Mouse (Mus musculus) lung, adult 2 months (tissue): Measurements from ENCODE around the gene Edrf1. TPM values are rescaled to one million over a fixed set of nuclear protein-coding genes. Genes with fewer than 3 reads are reported as not detected.

Source experiments
- DNase-seq: peaks from one replicate; pipeline ENCODE4 v3.0.0; 2022
- H3K4me1 ChIP-seq: fragments of 200-500 bp; 2 replicates; pipeline ENCODE4 v1.6.1; 2011; ENCODE audit warnings: low read length; ENCODE audit not compliant: control insufficient read depth, insufficient read depth
- H3K4me3 ChIP-seq: fragments of 200-500 bp; replicated peaks from 2 replicates; pipeline ENCODE3; 2011; ENCODE audit warnings: low read depth, mild to moderate bottlenecking, control low read depth, low read length; ENCODE audit errors: extremely low read depth
- CTCF ChIP-seq: fragments of 200-500 bp; IDR thresholded peaks from 2 replicates; pipeline ENCODE4 v1.5.1; 2011; ENCODE audit warnings: mild to moderate bottlenecking, low read length, control low read depth; ENCODE audit not compliant: insufficient read depth
- POLR2A ChIP-seq: fragments of 200-500 bp; IDR thresholded peaks from 2 replicates; pipeline ENCODE4 v1.6.1; 2011; ENCODE audit warnings: low read depth, mild to moderate bottlenecking, control low read depth, low read length, borderline replicate concordance; ENCODE audit errors: extremely low read depth
- WGBS: fragments of 180-500 bp; shearing (Covaris S2); methylation state at CpG from one replicate; pipeline ENCODE4 v1.1.7; 2018; 5-methylcytosine and 5-hydroxymethylcytosine counted together
- polyA plus RNA-seq: library from polyadenylated mRNA; depleted of rRNA; stranded (reverse); fragments of >200 nt; gene quantifications from 2 replicates; pipeline ENCODE4 v1.2.3, GENCODE M21; 2012

Edrf1 gene
- polyA plus RNA-seq, 1 experiment: 9.1 TPM

- no peak for DNase-seq
- WGBS: 57% methylated on average over 13 of the region's 13 CpGs
- Histone ChIP-seq H3K4me3 (no peak overlapping the region), H3K4me1 (no peaks in the 10 kb centered on the region)
- TF ChIP-seq CTCF (no peak), POLR2A (no peak)
These were observed 28.6 kb upstream of the Edrf1 start for GRCm38 (mm10) chr7:133608631-133609340.

- Histone ChIP-seq H3K4me3 (no peak overlapping the region), H3K4me1 (no peaks in the 10 kb centered on the region)
- DNase-seq: no peak
- WGBS: 61% methylated on average over 8 of the region's 8 CpGs
- TF ChIP-seq POLR2A: no peak
- TF ChIP-seq CTCF: no peak
These were observed 27.8 kb upstream of the Edrf1 start for GRCm38 (mm10) chr7:133609585-133609984.

- Histone ChIP-seq H3K4me3 (no peak overlapping the region), H3K4me1 (no peaks in the 10 kb centered on the region)
- WGBS: 54% methylated on average over 2 of the region's 2 CpGs
- no peak for DNase-seq
- no peak for TF ChIP-seq POLR2A
- TF ChIP-seq CTCF: no peak
These were observed 24.4 kb upstream of the Edrf1 start for GRCm38 (mm10) chr7:133612981-133613380.

- Histone ChIP-seq H3K4me1 (no peaks in the 10 kb centered on the region), H3K4me3 (no peak overlapping the region)
- no peak for DNase-seq
- WGBS: 37% methylated on average over 11 of the region's 11 CpGs
- no peak for TF ChIP-seq POLR2A
- 0 out of 2 replicates have a peak, but pooled peaks have one; percentile 18 for TF ChIP-seq CTCF
These were observed 16.6 kb upstream of the Edrf1 start for GRCm38 (mm10) chr7:133620721-133621120.

GRCm38 (mm10) chr7:133623226-133623625 lies 14.1 kb upstream of the Edrf1 start:
- DNase-seq: no peak
- TF ChIP-seq POLR2A (no peak), CTCF (no peak)
- 70% methylated on average over 5 of the region's 5 CpGs for WGBS
- Histone ChIP-seq H3K4me1 (no peaks in the 10 kb centered on the region), H3K4me3 (no peak overlapping the region)

- no peak for DNase-seq
- Histone ChIP-seq H3K4me1 (no peaks in the 10 kb centered on the region), H3K4me3 (no peak overlapping the region)
- TF ChIP-seq POLR2A: no peak
- no peak for TF ChIP-seq CTCF
- WGBS: 44% methylated on average over 14 of the region's 14 CpGs
These were observed 10.0 kb upstream of the Edrf1 start for GRCm38 (mm10) chr7:133627184-133627936.

- H3K4me1 ChIP-seq: no peaks in the 10 kb centered on the region
- no peak for DNase-seq
- WGBS: 60% methylated on average over 5 of the region's 5 CpGs
- TF ChIP-seq POLR2A (no peak), CTCF (no peak)
- H3K4me3 ChIP-seq: no peak overlapping the region
These were observed 6.5 kb upstream of the Edrf1 start for GRCm38 (mm10) chr7:133630821-133631220.

- DNase-seq: peak; percentile 58
- H3K4me1 ChIP-seq: no peaks in the 10 kb centered on the region
- TF ChIP-seq CTCF: peak; percentile 48
- no peak for TF ChIP-seq POLR2A
- 13% methylated on average over 2 of the region's 2 CpGs for WGBS
- H3K4me3 ChIP-seq: no peak overlapping the region
These were observed 4.9 kb upstream of the Edrf1 start for GRCm38 (mm10) chr7:133632476-133632875.

GRCm38 (mm10) chr7:133634932-133635650 lies 2.3 kb upstream of the Edrf1 start:
- peaks cover 3% of the 10 kb centered on the region; the same call in 1 of the 2 replicates for H3K4me1 ChIP-seq
- 48% methylated on average over 10 of the region's 12 CpGs for WGBS
- no peak for DNase-seq
- H3K4me3 ChIP-seq: no peak overlapping the region
- no peak for TF ChIP-seq CTCF
- TF ChIP-seq POLR2A: no peak
